Mouse (Mus musculus): Measurements from ENCODE around the gene Anks6.

DNA sequence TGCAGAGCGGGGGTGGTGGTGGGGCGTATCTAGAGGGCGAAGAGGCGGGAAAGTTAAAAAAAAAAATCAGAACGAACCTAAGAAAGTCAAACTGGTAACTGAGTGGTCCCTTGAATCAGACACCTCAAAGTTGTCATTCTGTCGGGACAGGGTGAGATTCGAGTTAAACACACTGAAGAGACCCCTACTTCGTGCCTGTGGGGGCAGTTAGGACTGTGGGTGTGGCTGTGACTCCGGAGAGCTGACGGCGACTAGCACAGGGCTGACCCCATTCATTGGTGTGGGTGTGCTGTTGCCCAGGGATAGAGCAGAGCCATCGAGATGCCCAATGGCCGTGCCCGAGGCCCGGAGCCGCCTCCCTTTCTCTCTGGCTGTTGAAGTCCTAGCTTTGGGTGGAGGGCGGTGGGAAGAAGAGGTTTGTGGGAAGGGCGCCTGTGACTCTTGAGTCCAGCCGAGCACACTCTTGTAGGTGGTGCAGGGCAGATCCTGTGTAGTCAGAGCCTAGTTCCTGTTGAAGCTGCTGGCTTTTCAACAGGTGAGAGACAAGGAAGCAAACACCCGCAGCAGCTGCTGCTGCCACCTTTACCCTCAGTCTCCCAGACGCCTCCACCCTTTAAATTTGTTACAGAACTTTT is 35.3 kb upstream of the Anks6 start:
- 0 out of 2 replicates have a peak, but pooled peaks have one; percentile 0 for TF ChIP-seq CTCF (IDR thresholded peaks at IDR 0.05; ENCODE audit: low read depth)
- TF ChIP-seq EP300 (optimal IDR thresholded peaks at IDR 0.05), result no peak
